Mouse (Mus musculus): ENCODE measurements at regions not wholly inside any gene's neighbourhood (a gene's known extent, or its start where the extent isn't known, plus 50 kb on each side); places are given as distances from the start of the nearest gene placed in this dataset.

DNA sequence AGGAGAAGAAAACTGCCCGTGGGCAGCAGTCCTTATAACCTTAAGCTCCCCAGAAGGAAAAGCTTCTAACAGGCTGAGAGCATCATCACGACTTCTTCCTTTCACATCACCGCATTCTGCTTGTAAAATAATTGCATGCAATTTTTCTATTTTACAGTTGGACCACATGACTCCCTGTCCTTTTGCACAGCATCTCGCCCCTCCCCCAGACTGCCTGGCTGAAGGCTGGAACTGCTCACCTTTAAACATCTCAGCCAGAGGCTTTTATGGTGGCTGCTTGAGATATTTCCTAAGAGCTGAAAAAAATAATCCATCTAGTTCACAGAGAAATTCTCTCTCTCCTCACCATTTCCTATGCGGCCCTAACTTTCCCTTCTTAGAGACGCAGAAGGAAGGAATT lies 164.4 kb upstream of the Itga1 start:
- no peak for DNase-seq (ENCODE audit: low read depth, low spot score)

DNA sequence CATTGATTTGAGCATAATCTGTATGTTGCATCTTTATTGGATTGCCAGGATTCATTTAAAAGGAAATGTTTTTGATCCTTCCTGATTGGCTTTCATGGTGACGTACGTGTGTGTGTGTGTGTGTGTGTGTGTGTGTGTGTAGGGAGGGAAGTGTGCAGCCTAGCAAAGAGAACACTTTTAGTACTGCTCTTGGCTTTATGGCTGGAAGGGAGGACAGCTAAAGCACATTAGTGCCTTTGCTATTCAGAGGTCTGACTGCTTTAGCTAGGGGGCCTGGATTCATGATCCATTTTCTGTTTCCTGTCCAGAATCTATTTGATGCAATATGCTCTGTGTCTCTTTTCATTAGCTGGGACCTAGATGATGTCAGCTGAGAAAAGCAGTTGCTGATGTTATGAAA lies 155.6 kb upstream of the Itga1 start:
- DNase-seq (ENCODE audit: low read depth, low spot score): no peak

DNA sequence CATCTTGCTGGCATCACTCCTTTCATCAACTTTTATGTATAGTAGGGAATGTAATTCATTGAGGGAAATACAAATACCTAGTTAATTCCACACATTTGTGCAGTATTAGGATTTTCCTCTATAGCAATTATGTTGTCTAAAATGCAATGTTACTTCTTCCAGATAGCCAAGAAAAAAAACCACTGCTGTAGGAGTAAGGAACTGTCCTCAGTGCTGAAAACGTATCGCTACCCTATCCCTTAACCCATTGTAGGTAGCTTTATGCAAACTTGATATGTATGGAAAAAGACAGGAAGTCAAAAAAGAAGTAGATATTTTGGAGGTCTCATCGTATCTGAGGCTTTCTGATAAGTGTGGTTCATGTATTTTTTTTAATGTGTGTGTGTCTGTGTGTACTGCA lies 150.8 kb upstream of the Itga1 start:
- DNase-seq (ENCODE audit: low read depth, low spot score): no peak

DNA sequence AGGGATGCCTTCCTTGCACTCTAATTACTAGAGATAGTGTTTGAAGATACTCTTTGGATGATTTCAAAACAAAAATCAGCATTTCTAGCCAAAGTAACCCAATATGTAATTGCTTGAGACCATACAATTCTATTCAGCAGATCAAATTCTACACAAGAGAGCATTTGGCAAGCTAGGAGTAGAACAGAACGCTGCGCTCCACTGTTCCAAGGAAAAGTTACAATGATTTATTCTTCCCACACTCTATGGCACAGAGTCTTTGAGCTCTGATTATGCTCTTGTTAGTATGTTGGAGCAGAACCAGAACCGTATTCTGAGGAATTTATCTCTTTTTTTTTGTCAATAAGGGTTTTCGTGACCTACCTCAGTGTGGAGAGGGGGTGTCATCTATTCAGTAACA lies 130.2 kb upstream of the Itga1 start:
- DNase-seq (ENCODE audit: low read depth, low spot score): no peak

GRCm38 (mm10) chr13:115230494-115230893 lies 128.7 kb upstream of the Itga1 start:
- peak; percentile 68 for DNase-seq (ENCODE audit: low read depth, low spot score)

DNA sequence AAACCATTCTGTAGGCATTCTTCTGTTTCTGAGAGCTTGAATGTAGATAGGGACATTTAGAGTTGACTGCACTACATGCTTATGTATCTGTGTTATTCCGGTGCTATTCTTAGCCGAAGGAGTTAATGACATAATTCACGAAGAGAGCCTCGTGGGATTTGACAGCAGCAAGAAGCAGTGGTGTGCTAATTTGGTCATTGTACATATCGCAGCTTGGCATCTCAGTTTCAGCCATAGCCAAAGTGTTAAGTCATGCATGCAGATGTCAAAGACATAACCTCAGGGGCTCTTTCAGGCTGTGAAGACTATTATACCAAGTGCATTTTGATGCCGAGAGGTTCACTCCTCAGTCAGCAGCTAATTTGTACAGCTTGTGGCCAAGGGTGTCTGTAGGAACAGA lies 125.1 kb upstream of the Itga1 start:
- no peak for DNase-seq (ENCODE audit: low read depth, low spot score)

GRCm38 (mm10) chr13:115219701-115220100 lies 117.9 kb upstream of the Itga1 start:
- DNase-seq (ENCODE audit: low read depth, low spot score): no peak

GRCm38 (mm10) chr13:115211285-115211684 lies 109.5 kb upstream of the Itga1 start:
- DNase-seq (ENCODE audit: low read depth, low spot score): no peak

- DNase-seq (ENCODE audit: low read depth, low spot score): no peak
Measured at GRCm38 (mm10) chr13:115210643-115211208, 109.0 kb upstream of the Itga1 start.

GRCm38 (mm10) chr13:115209402-115210192 lies 107.8 kb upstream of the Itga1 start:
- no peak for DNase-seq (ENCODE audit: low read depth, low spot score)

DNA sequence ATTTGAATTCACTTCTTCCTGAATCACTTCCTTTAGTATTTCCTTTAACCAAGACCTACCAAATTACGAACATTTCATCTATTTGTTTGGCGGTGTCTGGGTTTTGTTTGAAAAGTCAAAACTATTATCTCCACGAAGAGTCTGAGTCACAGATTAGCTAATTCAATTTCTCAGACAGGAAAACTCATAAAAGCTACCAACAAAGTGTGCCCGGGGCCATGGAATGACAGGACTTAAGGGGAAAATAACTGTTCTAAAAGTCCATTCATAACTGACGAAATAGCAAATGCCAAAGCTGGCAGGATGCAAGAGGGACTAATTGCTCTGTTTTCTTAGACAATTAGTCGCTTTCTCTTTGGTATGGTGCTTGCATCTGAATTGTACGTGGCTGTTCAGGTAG lies 105.0 kb upstream of the Itga1 start:
- DNase-seq (ENCODE audit: low read depth, low spot score): no peak

GRCm38 (mm10) chr13:115199166-115199565 lies 97.4 kb upstream of the Itga1 start:
- DNase-seq (ENCODE audit: low read depth, low spot score): no peak

- DNase-seq (ENCODE audit: low read depth, low spot score): no peak
Measured at GRCm38 (mm10) chr13:115188066-115188465, 86.3 kb upstream of the Itga1 start.

DNA sequence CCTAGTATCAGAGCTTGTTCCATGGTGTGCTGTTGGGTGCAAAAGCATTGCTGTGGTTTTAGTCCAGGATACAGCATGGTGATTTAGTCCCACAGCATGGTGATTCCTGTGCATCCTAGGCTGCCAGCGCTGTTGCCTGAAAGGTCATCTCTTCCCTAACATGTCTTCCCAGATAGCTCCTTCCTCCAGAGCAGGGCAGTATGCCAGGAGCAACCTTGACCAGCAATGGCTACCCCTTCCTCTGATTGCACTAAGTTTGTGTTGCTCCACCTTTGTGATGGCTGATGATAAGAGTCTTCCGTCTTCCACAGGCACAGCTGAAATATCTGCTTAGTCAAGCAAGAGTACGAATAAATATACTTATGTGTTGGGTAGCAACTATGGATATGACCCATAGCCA lies 85.6 kb upstream of the Itga1 start:
- no peak for DNase-seq (ENCODE audit: low read depth, low spot score)

- DNase-seq (ENCODE audit: low read depth, low spot score): no peak
Measured at GRCm38 (mm10) chr13:115182211-115182870, 80.6 kb upstream of the Itga1 start.

DNA sequence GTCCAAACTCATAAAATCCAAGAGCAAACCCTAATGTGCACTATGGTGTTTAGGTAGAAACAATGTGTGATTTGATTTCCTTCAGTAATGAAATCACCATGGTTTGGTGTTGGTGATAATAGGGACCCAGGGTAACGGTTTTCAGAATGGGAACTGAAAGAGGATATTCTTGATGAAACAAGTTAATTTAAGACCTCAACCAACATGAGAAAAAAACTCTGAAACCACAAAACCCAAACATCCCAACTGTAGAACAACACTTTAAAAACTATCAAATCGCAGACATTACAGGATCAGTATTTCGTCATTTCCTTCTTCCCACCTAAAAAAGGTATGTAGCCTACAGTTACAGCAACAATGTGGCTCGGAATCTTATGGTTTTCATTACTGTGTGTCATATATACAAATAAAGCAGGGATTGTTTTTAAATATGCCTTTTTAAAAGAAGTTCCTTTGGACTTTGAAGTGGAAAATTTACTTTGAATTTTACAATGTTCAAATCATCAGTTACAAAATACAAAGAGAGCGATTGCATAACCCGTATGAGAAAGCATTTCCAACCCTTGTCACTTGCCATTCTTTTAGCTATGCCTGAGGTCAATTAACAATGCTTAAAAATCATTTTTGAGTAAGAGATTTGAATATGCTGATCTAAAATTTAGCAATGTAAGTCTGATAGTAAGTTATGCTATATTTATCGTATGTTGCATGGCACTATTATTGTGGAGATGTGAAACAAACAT lies 76.6 kb upstream of the Itga1 start:
- DNase-seq (ENCODE audit: low read depth, low spot score): no peak

- DNase-seq (ENCODE audit: low read depth, low spot score): no peak
Measured at GRCm38 (mm10) chr13:115171347-115172062, 69.7 kb upstream of the Itga1 start.

GRCm38 (mm10) chr13:115165981-115166380 lies 64.2 kb upstream of the Itga1 start:
- no peak for DNase-seq (ENCODE audit: low read depth, low spot score)

DNA sequence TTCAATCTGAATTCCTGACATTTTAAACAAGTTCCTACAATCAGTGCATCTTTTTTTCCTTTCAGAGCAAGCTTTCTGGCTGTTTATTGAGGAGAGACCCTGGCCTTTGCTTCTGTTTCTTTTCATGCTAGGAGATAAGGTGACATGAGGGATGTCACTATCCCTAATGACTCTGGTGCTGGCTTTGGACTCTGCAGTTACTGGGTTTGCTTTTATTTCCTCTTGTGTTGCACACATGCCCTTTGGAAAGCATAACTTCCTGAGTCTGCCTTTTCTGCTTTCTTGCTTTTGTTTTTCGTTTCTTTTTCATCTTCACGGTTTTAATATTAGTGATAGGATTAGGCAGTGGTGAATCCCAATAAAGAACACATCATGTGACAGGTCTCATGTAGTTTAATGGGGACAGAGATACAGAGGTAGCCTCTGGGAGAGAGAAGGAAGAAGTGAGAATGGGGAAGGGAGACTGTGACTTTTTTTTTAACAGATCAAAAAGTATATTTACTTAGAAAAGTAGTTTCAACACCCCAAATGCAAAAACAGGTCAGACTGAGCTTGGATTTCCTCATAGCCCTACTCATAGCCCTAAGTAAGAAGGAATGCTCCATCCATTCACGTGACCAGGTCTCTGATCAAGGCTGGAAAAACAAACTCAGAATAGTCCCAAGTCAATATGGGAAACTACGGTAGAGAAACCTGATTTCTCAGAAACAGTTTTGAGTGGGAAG lies 61.1 kb upstream of the Itga1 start:
- no peak for DNase-seq (ENCODE audit: low read depth, low spot score)

DNA sequence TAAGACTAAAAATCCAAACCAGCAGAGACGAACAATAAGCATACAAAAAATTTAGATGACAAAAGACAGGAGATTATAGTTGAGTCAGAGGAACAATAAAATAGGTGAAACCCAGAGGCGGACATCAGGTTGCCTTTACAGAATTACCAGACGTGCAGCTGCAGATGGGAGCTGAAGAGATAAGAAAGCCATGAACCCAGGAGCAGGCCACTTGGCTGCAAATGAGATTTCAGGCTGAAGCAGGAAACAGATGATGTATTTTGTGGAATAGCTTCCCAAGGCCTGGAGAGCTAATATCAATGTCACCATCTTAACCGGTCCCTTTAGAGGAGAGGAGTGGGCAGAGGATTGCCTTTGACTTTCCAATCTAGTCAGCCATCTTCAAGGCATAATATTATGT lies 57.6 kb upstream of the Itga1 start:
- no peak for DNase-seq (ENCODE audit: low read depth, low spot score)
